Mouse (Mus musculus) testis, adult 2 months (tissue): ENCODE measurements around the gene Sycp3. TPM values are rescaled to one million over a fixed set of nuclear protein-coding genes. Genes with fewer than 3 reads are reported as not detected.
A peak's percentile ranks its signal among the peaks of the same experiment; 100 is the strongest.
"Not testable (repeated sequence)": the region's sequence is repeated elsewhere in the genome, so short reads cannot be mapped to it uniquely, and the experiment has no call there.

Experiments
- H3K27ac ChIP-seq: fragments of 200-500 bp; 2 replicates; pipeline ENCODE4 v1.5.1; 2012; ENCODE audit warnings: low read depth, low read length; ENCODE audit not compliant: control insufficient read depth, insufficient read depth
- H3K27me3 ChIP-seq: fragments of 200-500 bp; 2 replicates; pipeline ENCODE4 v1.6.1; 2012; ENCODE audit warnings: mild to moderate bottlenecking, low read length, moderate library complexity; ENCODE audit not compliant: control insufficient read depth, insufficient read depth
- H3K36me3 ChIP-seq: fragments of 200-500 bp; 2 replicates; pipeline ENCODE4 v1.6.1; 2012; ENCODE audit warnings: mild to moderate bottlenecking, low read length; ENCODE audit not compliant: control insufficient read depth, insufficient read depth
- H3K4me1 ChIP-seq: fragments of 200-500 bp; 2 replicates; pipeline ENCODE4 v1.6.1; 2012; ENCODE audit warnings: low read length; ENCODE audit not compliant: control insufficient read depth, insufficient read depth
- H3K4me3 ChIP-seq: fragments of 200-500 bp; 2 replicates; pipeline ENCODE4 v1.5.1; 2012; ENCODE audit warnings: low read depth, mild to moderate bottlenecking, low read length, moderate library complexity, mixed read lengths; ENCODE audit not compliant: control insufficient read depth
- CTCF ChIP-seq: fragments of 200-500 bp; IDR thresholded peaks from 2 replicates; pipeline ENCODE4 v1.5.1; 2012; ENCODE audit warnings: low read depth, mild to moderate bottlenecking, inconsistent platforms, low read length, moderate library complexity; ENCODE audit not compliant: control insufficient read depth, insufficient read depth, insufficient replicate concordance
- POLR2A ChIP-seq: fragments of 200-500 bp; IDR thresholded peaks from 2 replicates; pipeline ENCODE4 v1.6.1; 2012; ENCODE audit warnings: low read depth, mild to moderate bottlenecking, inconsistent platforms, low read length, moderate library complexity; ENCODE audit not compliant: control insufficient read depth
- polyA plus RNA-seq: library from polyadenylated mRNA; depleted of rRNA; stranded (reverse); fragments of >200 nt; gene quantifications from 2 replicates; pipeline ENCODE4 v1.2.3, GENCODE M21; 2012

The Sycp3 gene
- polyA plus RNA-seq, 1 experiment = 17.1 TPM

- no peak overlapping the region for H3K4me3 ChIP-seq
- no peaks in the 10 kb centered on the region for H3K27me3 ChIP-seq
- TF ChIP-seq CTCF (no peak), POLR2A (no peak)
- no peak overlapping the region for H3K27ac ChIP-seq
- H3K4me1 ChIP-seq = peaks cover 3% of the 10 kb centered on the region
- no peaks in the 10 kb centered on the region for H3K36me3 ChIP-seq
Observed at GRCm38 (mm10) chr10:88426896-88427295, 32.5 kb upstream of the Sycp3 start.

GRCm38 (mm10) chr10:88427998-88428397 lies 31.4 kb upstream of the Sycp3 start:
- peaks cover 3% of the 10 kb centered on the region for H3K4me1 ChIP-seq
- no peaks in the 10 kb centered on the region for H3K27me3 ChIP-seq
- TF ChIP-seq CTCF = no peak
- TF ChIP-seq POLR2A = no peak
- no peak overlapping the region for H3K27ac ChIP-seq
- no peaks in the 10 kb centered on the region for H3K36me3 ChIP-seq
- H3K4me3 ChIP-seq = no peak overlapping the region

- no peak overlapping the region for H3K4me3 ChIP-seq
- no peaks in the 10 kb centered on the region for H3K4me1 ChIP-seq
- TF ChIP-seq POLR2A = no peak
- no peak for TF ChIP-seq CTCF
- H3K36me3 ChIP-seq = no peaks in the 10 kb centered on the region
- H3K27me3 ChIP-seq = no peaks in the 10 kb centered on the region
- H3K27ac ChIP-seq = no peak overlapping the region
Observed at GRCm38 (mm10) chr10:88441224-88441623, 18.1 kb upstream of the Sycp3 start.

- Histone ChIP-seq H3K27me3 (no peaks in the 10 kb centered on the region), H3K4me1 (no peaks in the 10 kb centered on the region), H3K36me3 (no peaks in the 10 kb centered on the region), H3K4me3 (no peak overlapping the region), H3K27ac (no peak overlapping the region)
- TF ChIP-seq CTCF (no peak), POLR2A (no peak)
Observed at GRCm38 (mm10) chr10:88451221-88451620, 8.1 kb upstream of the Sycp3 start.

- Histone ChIP-seq H3K27me3 (no peaks in the 10 kb centered on the region), H3K27ac (no peak overlapping the region), H3K4me1 (peaks cover 3% of the 10 kb centered on the region), H3K4me3 (no peak overlapping the region), H3K36me3 (no peaks in the 10 kb centered on the region)
- TF ChIP-seq CTCF = no peak
- no peak for TF ChIP-seq POLR2A
Observed at GRCm38 (mm10) chr10:88451990-88452389, 7.4 kb upstream of the Sycp3 start.

- H3K27ac ChIP-seq = no peak overlapping the region
- TF ChIP-seq CTCF = no peak
- no peak for TF ChIP-seq POLR2A
- H3K36me3 ChIP-seq = peaks cover 1% of the 10 kb centered on the region; the same call in 1 of the 2 replicates
- peaks cover 3% of the 10 kb centered on the region for H3K4me1 ChIP-seq
- no peaks in the 10 kb centered on the region for H3K27me3 ChIP-seq
- peak overlapping the region; percentile 35 for H3K4me3 ChIP-seq
Observed at GRCm38 (mm10) chr10:88457816-88458215, 1.6 kb upstream of the Sycp3 start.

GRCm38 (mm10) chr10:88460122-88460820 lies 902 bp downstream of the Sycp3 start:
- TF ChIP-seq CTCF (no peak), POLR2A (no peak)
- H3K27ac ChIP-seq = peak overlapping the region; percentile 99

GRCm38 (mm10) chr10:88482866-88483265 lies 23.5 kb downstream of the Sycp3 start:
- H3K4me1 ChIP-seq, H3K4me3 ChIP-seq, H3K27me3 ChIP-seq, H3K36me3 ChIP-seq, H3K27ac ChIP-seq: not testable (repeated sequence)

More at GRCm38 (mm10) chr10:88460122-88460820, 902 bp downstream of the Sycp3 start:
- peak overlapping the region; percentile 98 for H3K4me3 ChIP-seq
- peaks cover 1% of the 10 kb centered on the region; the same call in 1 of the 2 replicates for H3K36me3 ChIP-seq
- peaks cover 3% of the 10 kb centered on the region for H3K4me1 ChIP-seq
- no peaks in the 10 kb centered on the region for H3K27me3 ChIP-seq
